Mouse (Mus musculus) megakaryocyte, embryonic 14.5 days (primary cell): ENCODE results near the gene Ppp6r2. TPM values are rescaled to one million over a fixed set of nuclear protein-coding genes. Genes with fewer than 3 reads are reported as not detected.
A peak's percentile ranks its signal among the peaks of the same experiment; 100 is the strongest.

Experiments used
- H3K27me3 ChIP-seq: replicated peaks from 2 replicates; pipeline ENCODE3; 2012; ENCODE audit warnings: inconsistent platforms
- H3K36me3 ChIP-seq: replicated peaks from 2 replicates; pipeline ENCODE3; 2012; ENCODE audit warnings: low read length, inconsistent platforms, mixed read lengths
- H3K4me1 ChIP-seq: 2 replicates; pipeline ENCODE4 v1.6.1; 2012; ENCODE audit warnings: inconsistent platforms
- H3K4me3 ChIP-seq: replicated peaks from 2 replicates; pipeline ENCODE3; 2012; ENCODE audit warnings: moderate library complexity, mild to moderate bottlenecking, inconsistent platforms
- H3K9me3 ChIP-seq: 2 replicates; pipeline ENCODE4 v1.6.1; 2012; ENCODE audit warnings: inconsistent platforms
- FLI1 ChIP-seq: IDR thresholded peaks from 2 replicates; pipeline ENCODE4 v1.6.1; 2012; ENCODE audit warnings: low read length, inconsistent platforms, mixed read lengths
- GATA1 ChIP-seq: IDR thresholded peaks from 3 replicates; pipeline ENCODE4 v1.6.1; 2012; ENCODE audit warnings: mixed read lengths, low read length, inconsistent platforms, borderline replicate concordance
- polyA plus RNA-seq: library from polyadenylated mRNA; stranded (reverse); fragments of >175 nt; gene quantifications from 2 replicates; pipeline ENCODE4 v1.2.3, GENCODE M21; 2012; ENCODE audit warnings: low replicate concordance; ENCODE audit not compliant: insufficient read depth

Gene Ppp6r2
- polyA plus RNA-seq, 1 experiment: 20.7 TPM

- H3K4me1 ChIP-seq: peaks cover 23% of the 10 kb centered on the region
- no peaks in the 10 kb centered on the region for H3K9me3 ChIP-seq
- TF ChIP-seq FLI1: no peak
- no peak for TF ChIP-seq GATA1
- no peak overlapping the region for H3K4me3 ChIP-seq
- H3K36me3 ChIP-seq: peaks cover 34% of the 10 kb centered on the region
- no peaks in the 10 kb centered on the region for H3K27me3 ChIP-seq
These were observed 29.7 kb downstream of the Ppp6r2 start for GRCm38 (mm10) chr15:89241025-89241424.

DNA sequence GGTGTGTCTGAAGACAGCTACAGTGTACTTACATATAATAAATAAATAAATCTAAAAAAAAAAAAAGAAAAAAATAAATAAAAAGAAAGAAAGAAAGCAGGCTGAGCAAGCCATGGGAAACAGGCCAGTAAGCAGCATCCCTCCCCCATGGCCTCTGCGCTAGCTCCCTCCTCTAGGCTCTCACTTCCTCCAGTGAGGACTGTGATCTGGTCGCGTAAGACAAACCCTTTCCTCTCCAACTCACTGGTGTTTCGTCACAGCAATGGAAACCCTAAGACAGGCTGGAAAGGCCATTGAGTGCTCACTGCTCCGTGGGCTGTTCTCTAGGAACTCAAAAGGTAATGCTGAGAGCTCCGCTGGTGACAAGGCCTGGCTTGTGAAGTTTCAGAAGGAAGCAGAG, 37.7 kb downstream of the Ppp6r2 start:
- Histone ChIP-seq H3K4me3 (no peak overlapping the region), H3K9me3 (no peaks in the 10 kb centered on the region), H3K4me1 (peaks cover 8% of the 10 kb centered on the region; the same call in 1 of the 2 replicates), H3K36me3 (peaks cover 55% of the 10 kb centered on the region), H3K27me3 (no peaks in the 10 kb centered on the region)
- TF ChIP-seq FLI1 (no peak), GATA1 (no peak)

DNA sequence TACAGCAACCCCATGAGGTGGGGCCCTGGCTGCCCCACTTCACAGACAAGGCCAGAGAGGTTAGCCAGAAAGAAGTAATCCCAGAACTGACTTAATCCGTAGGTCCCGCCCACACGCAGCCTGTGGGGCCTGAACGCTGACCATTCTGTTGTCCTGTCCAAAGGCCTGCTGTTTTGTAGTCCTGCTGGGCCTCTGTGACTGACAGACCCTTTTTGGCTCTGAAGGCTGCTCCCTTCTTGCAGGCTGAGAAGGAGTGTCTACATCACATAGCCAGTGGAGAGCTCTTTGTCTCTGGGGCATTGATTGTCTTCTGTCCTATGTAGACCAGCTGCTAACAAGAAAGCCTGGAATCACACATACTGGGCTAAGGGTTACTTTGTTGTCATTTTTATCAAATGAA, 44.0 kb downstream of the Ppp6r2 start:
- H3K36me3 ChIP-seq: peaks cover 72% of the 10 kb centered on the region

GRCm38 (mm10) chr15:89258997-89259396, 47.6 kb downstream of the Ppp6r2 start:
- peaks cover 6% of the 10 kb centered on the region; the same call in 1 of the 2 replicates for H3K4me1 ChIP-seq
- no peak overlapping the region for H3K4me3 ChIP-seq
- H3K9me3 ChIP-seq: no peaks in the 10 kb centered on the region
- H3K36me3 ChIP-seq: peaks cover 74% of the 10 kb centered on the region
- H3K27me3 ChIP-seq: no peaks in the 10 kb centered on the region
- TF ChIP-seq GATA1: no peak
- TF ChIP-seq FLI1: no peak

More for the DNA sequence above, 44.0 kb downstream of the Ppp6r2 start:
- H3K9me3 ChIP-seq: no peaks in the 10 kb centered on the region
- H3K27me3 ChIP-seq: no peaks in the 10 kb centered on the region
- no peak for TF ChIP-seq FLI1
- no peak for TF ChIP-seq GATA1
- peaks cover 13% of the 10 kb centered on the region; the same call in 1 of the 2 replicates for H3K4me1 ChIP-seq
- H3K4me3 ChIP-seq: no peak overlapping the region

DNA sequence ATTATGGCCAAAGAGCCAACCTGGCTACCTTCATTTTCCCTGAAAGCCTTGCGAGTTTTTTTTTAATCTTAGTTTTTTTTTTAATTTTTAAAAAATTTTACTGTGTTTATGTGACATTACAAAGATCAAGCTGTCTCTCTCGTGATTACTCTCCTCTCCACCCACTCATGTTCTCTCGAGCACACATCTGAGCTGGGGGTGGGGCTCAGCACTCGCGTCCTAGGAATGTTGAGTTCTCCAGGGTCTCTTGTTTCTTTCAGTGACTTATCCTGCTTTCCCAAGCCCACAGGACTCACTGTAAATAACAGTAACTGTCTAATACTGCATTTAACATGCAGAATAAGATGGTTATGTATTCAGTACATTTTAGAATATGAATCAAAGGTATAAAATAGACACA, 53.1 kb downstream of the Ppp6r2 start:
- H3K4me1 ChIP-seq: peaks cover 4% of the 10 kb centered on the region; the same call in 1 of the 2 replicates
- peaks cover 66% of the 10 kb centered on the region for H3K36me3 ChIP-seq
- H3K27me3 ChIP-seq: no peaks in the 10 kb centered on the region
- H3K4me3 ChIP-seq: no peak overlapping the region
- H3K9me3 ChIP-seq: no peaks in the 10 kb centered on the region
- no peak for TF ChIP-seq FLI1
- no peak for TF ChIP-seq GATA1

DNA sequence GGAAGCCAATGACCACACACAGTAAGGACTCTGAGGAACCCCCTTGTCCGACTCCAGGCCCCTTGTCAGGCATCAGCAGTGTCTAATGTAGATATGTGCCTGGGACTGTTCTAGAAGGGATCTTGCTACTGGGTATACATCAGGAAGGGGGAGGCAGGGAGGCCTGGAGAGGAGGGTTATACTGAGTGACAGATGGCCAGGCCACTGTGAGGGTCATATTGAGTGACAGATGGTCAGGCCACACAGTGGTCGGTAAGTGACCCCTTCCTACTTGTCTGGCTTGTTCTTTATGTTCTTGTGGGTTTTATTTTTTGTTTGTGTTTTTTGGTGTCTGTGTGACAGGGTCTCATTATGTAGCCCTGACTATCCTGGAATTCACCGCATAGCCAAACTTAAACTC, 64.1 kb downstream of the Ppp6r2 start:
- Histone ChIP-seq H3K27me3 (no peaks in the 10 kb centered on the region), H3K4me1 (no peaks in the 10 kb centered on the region; the same call in 1 of the 2 replicates), H3K4me3 (no peak overlapping the region), H3K9me3 (no peaks in the 10 kb centered on the region), H3K36me3 (peaks cover 77% of the 10 kb centered on the region)
- TF ChIP-seq GATA1: no peak
- TF ChIP-seq FLI1: no peak

DNA sequence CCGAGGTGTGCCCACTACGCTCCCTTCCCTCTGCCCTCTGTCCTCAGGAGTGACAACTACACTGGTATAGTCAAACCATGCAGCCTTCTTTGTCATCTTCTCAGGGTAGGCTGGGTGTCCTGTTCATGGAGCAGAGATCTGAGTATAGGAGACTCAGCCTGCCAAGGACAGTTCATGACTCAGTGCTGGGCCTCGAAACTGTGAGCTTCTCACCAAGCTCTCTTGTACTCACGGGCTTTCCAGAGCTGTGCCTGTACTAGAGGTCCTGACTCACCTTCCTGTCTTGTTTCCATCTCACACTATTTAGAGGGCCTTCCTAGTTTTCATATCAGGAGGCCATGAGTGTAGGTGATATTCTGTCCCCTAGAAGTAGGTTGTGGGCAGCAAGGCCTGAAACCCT, 66.0 kb downstream of the Ppp6r2 start:
- Histone ChIP-seq H3K4me1 (no peaks in the 10 kb centered on the region; the same call in 1 of the 2 replicates), H3K4me3 (no peak overlapping the region), H3K9me3 (no peaks in the 10 kb centered on the region), H3K36me3 (peaks cover 88% of the 10 kb centered on the region), H3K27me3 (no peaks in the 10 kb centered on the region)
- no peak for TF ChIP-seq FLI1
- TF ChIP-seq GATA1: no peak

GRCm38 (mm10) chr15:89282546-89282945, 71.2 kb downstream of the Ppp6r2 start:
- no peak overlapping the region for H3K4me3 ChIP-seq
- no peak for TF ChIP-seq GATA1
- no peak for TF ChIP-seq FLI1
- peaks cover 100% of the 10 kb centered on the region for H3K36me3 ChIP-seq
- no peaks in the 10 kb centered on the region for H3K27me3 ChIP-seq
- H3K9me3 ChIP-seq: no peaks in the 10 kb centered on the region
- peaks cover 18% of the 10 kb centered on the region for H3K4me1 ChIP-seq

GRCm38 (mm10) chr15:89284094-89284493, 72.7 kb downstream of the Ppp6r2 start:
- TF ChIP-seq GATA1 (no peak), FLI1 (no peak)
- H3K9me3 ChIP-seq: no peaks in the 10 kb centered on the region
- peaks cover 31% of the 10 kb centered on the region for H3K4me1 ChIP-seq
- no peaks in the 10 kb centered on the region for H3K27me3 ChIP-seq
- H3K4me3 ChIP-seq: no peak overlapping the region
- H3K36me3 ChIP-seq: peaks cover 100% of the 10 kb centered on the region

- H3K4me1 ChIP-seq: peaks cover 31% of the 10 kb centered on the region
- no peak for TF ChIP-seq FLI1
- TF ChIP-seq GATA1: no peak
- no peaks in the 10 kb centered on the region for H3K27me3 ChIP-seq
- H3K9me3 ChIP-seq: no peaks in the 10 kb centered on the region
- no peak overlapping the region for H3K4me3 ChIP-seq
- peaks cover 100% of the 10 kb centered on the region for H3K36me3 ChIP-seq
These were observed 73.7 kb downstream of the Ppp6r2 start for GRCm38 (mm10) chr15:89285004-89285403.

DNA sequence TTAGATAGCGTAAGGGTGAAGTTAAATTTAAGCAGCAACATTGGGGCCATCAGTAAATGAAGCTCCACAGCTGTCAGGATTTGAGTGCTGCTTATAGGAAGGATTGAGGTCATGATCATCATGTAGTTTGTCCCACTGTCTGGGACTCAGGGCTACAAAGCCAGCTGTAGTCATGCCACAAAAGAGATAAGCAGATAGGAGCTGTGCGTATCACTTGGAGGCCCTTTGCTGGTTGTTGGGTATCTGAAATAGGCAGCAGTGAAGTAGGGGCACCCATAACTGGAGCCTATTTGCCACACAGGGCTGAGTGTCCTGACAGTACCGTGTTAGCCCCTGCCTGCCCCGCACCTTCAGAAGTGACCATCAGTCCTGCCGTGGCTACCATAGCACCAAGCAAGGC, 74.1 kb downstream of the Ppp6r2 start:
- Histone ChIP-seq H3K4me1 (peaks cover 31% of the 10 kb centered on the region), H3K4me3 (peak overlapping the region; percentile 17), H3K9me3 (no peaks in the 10 kb centered on the region), H3K36me3 (peaks cover 99% of the 10 kb centered on the region), H3K27me3 (no peaks in the 10 kb centered on the region)
- TF ChIP-seq GATA1 (no peak), FLI1 (no peak)
